Mouse (Mus musculus): ENCODE data around the gene Cfap45. TPM values are rescaled to one million over a fixed set of nuclear protein-coding genes. Genes with fewer than 3 reads are reported as not detected.

The Cfap45 gene
- polyA plus RNA-seq, 1 experiment from 2014 or later: 4.6 TPM

- Histone ChIP-seq H3K4me1 (replicated peaks; ENCODE audit: control insufficient read depth, insufficient read depth) (peaks cover 16% of the 10 kb centered on the region), H3K9me3 (ENCODE audit: control insufficient read depth, low read length) (no peaks in the 10 kb centered on the region), H3K27me3 (ENCODE audit: control insufficient read depth, insufficient read depth, low read length) (no peaks in the 10 kb centered on the region), H3K4me3 (ENCODE audit: low read depth, low read length) (peak overlapping the region; percentile 73), H3K4me2 (replicated peaks; ENCODE audit: low read depth) (peak overlapping the region; percentile 72), H3K36me3 (ENCODE audit: control insufficient read depth, insufficient read depth, low read length) (peaks cover 15% of the 10 kb centered on the region), H3K9ac (ENCODE audit: low read length) (peak overlapping the region; percentile 88), H3K27ac (replicated peaks) (peak overlapping the region; percentile 97)
- WGBS: 21% methylated on average over 11 of the region's 13 CpGs
- ATAC-seq (ENCODE audit: low FRiP score, low TSS enrichment) (no peak), DNase-seq (ENCODE audit: low spot score) (peak; percentile 51)
- no peak for TF ChIP-seq CTCF (IDR thresholded peaks at IDR 0.05; ENCODE audit: low read depth)
- no peak for TF ChIP-seq EP300 (optimal IDR thresholded peaks at IDR 0.05)
Measured at GRCm38 (mm10) chr1:172502145-172503110, 18.2 kb upstream of the Cfap45 start.

- peak; percentile 69 for DNase-seq (ENCODE audit: low spot score)
- peak overlapping the region; percentile 73; the same call in 1 of the 2 replicates for H3K4me3 ChIP-seq (ENCODE audit: low read depth, low read length)
- TF ChIP-seq EP300 (optimal IDR thresholded peaks at IDR 0.05) (no peak), CTCF (IDR thresholded peaks at IDR 0.05; ENCODE audit: low read depth) (no peak)
- peak overlapping the region; percentile 97 for H3K27ac ChIP-seq (replicated peaks)
- H3K9ac ChIP-seq (ENCODE audit: low read length): peak overlapping the region; percentile 88
- H3K4me1 ChIP-seq (replicated peaks; ENCODE audit: control insufficient read depth, insufficient read depth): peaks cover 16% of the 10 kb centered on the region
- H3K4me2 ChIP-seq (replicated peaks; ENCODE audit: low read depth): peak overlapping the region; percentile 72
- H3K36me3 ChIP-seq (ENCODE audit: control insufficient read depth, insufficient read depth, low read length): peaks cover 19% of the 10 kb centered on the region
- H3K27me3 ChIP-seq (ENCODE audit: control insufficient read depth, insufficient read depth, low read length): no peaks in the 10 kb centered on the region
- 10% methylated on average over 14 of the region's 14 CpGs for WGBS
- no peak for ATAC-seq (ENCODE audit: low FRiP score, low TSS enrichment)
- no peaks in the 10 kb centered on the region for H3K9me3 ChIP-seq (ENCODE audit: control insufficient read depth, low read length)
Measured at GRCm38 (mm10) chr1:172503111-172503997, 17.2 kb upstream of the Cfap45 start.

GRCm38 (mm10) chr1:172504756-172505155 is 15.8 kb upstream of the Cfap45 start:
- no peaks in the 10 kb centered on the region for H3K27me3 ChIP-seq (ENCODE audit: control insufficient read depth, insufficient read depth, low read length)
- 77% methylated on average over 8 of the region's 8 CpGs for WGBS
- no peaks in the 10 kb centered on the region for H3K9me3 ChIP-seq (ENCODE audit: control insufficient read depth, low read length)
- peaks cover 16% of the 10 kb centered on the region for H3K4me1 ChIP-seq (replicated peaks; ENCODE audit: control insufficient read depth, insufficient read depth)
- peaks cover 19% of the 10 kb centered on the region for H3K36me3 ChIP-seq (ENCODE audit: control insufficient read depth, insufficient read depth, low read length)
- DNase-seq (ENCODE audit: low spot score) (no peak), ATAC-seq (ENCODE audit: low FRiP score, low TSS enrichment) (no peak)
- no peak overlapping the region for H3K4me2 ChIP-seq (replicated peaks; ENCODE audit: low read depth)
- no peak overlapping the region for H3K4me3 ChIP-seq (ENCODE audit: low read depth, low read length)
- no peak overlapping the region for H3K27ac ChIP-seq (replicated peaks)
- TF ChIP-seq CTCF (IDR thresholded peaks at IDR 0.05; ENCODE audit: low read depth): no peak
- no peak for TF ChIP-seq EP300 (optimal IDR thresholded peaks at IDR 0.05)
- H3K9ac ChIP-seq (ENCODE audit: low read length): no peak overlapping the region

DNA sequence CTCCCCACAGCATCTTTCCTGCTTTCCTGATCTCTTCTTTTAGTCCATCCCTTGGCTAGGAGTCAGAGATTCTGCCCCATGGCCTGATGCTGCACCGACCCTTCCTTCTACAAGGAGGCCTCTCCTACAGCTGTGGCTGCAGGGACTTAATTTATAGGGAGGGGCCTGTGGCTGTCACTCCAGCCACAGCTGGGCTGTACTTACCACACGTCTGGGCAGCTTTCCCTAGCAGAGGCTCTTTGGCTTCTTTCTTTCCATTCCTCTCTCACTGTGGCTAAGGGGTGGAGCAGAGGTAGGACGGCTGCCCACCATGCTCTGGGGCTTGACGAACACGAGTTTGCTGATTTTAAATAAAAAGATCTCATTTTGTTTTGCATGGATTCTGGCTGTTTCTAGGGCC is 13.6 kb upstream of the Cfap45 start:
- DNase-seq (ENCODE audit: low spot score) (no peak), ATAC-seq (ENCODE audit: low FRiP score, low TSS enrichment) (no peak)
- Histone ChIP-seq H3K27ac (replicated peaks) (no peak overlapping the region), H3K4me2 (replicated peaks; ENCODE audit: low read depth) (no peak overlapping the region), H3K4me3 (ENCODE audit: low read depth, low read length) (no peak overlapping the region), H3K4me1 (replicated peaks; ENCODE audit: control insufficient read depth, insufficient read depth) (peaks cover 13% of the 10 kb centered on the region), H3K9me3 (ENCODE audit: control insufficient read depth, low read length) (no peaks in the 10 kb centered on the region), H3K36me3 (ENCODE audit: control insufficient read depth, insufficient read depth, low read length) (peaks cover 19% of the 10 kb centered on the region), H3K27me3 (ENCODE audit: control insufficient read depth, insufficient read depth, low read length) (no peaks in the 10 kb centered on the region), H3K9ac (ENCODE audit: low read length) (no peak overlapping the region)
- WGBS: 40% methylated on average over 5 of the region's 5 CpGs
- no peak for TF ChIP-seq EP300 (optimal IDR thresholded peaks at IDR 0.05)
- TF ChIP-seq CTCF (IDR thresholded peaks at IDR 0.05; ENCODE audit: low read depth): no peak

DNA sequence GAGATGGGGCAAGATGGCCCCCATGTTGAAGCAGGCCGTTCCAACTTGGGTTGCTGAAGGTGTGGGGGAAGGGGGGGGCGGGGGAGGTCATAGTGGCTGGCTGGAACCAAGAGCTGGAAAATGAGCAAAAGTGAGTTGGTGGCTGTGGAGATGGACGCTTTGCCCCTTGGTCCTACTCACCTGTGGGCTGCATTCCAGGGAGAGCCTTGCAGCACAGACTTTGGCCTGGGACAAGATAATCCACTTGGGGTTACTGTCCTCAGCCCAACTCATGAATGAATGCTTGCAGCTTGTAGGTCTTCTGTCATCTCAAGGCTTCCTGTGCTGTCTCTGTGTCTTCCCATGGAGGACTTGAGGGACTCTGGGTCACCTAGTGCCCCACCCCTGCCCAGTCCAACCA is 12.9 kb upstream of the Cfap45 start:
- no peaks in the 10 kb centered on the region for H3K27me3 ChIP-seq (ENCODE audit: control insufficient read depth, insufficient read depth, low read length)
- peak overlapping the region; percentile 19; the same call in 1 of the 2 replicates for H3K27ac ChIP-seq (replicated peaks)
- H3K4me1 ChIP-seq (replicated peaks; ENCODE audit: control insufficient read depth, insufficient read depth): peaks cover 6% of the 10 kb centered on the region
- H3K4me2 ChIP-seq (replicated peaks; ENCODE audit: low read depth): no peak overlapping the region
- no peak overlapping the region for H3K9ac ChIP-seq (ENCODE audit: low read length)
- 91% methylated on average over 3 of the region's 3 CpGs for WGBS
- H3K36me3 ChIP-seq (ENCODE audit: control insufficient read depth, insufficient read depth, low read length): peaks cover 19% of the 10 kb centered on the region
- TF ChIP-seq CTCF (IDR thresholded peaks at IDR 0.05; ENCODE audit: low read depth): no peak
- no peak for ATAC-seq (ENCODE audit: low FRiP score, low TSS enrichment)
- H3K4me3 ChIP-seq (ENCODE audit: low read depth, low read length): no peak overlapping the region
- H3K9me3 ChIP-seq (ENCODE audit: control insufficient read depth, low read length): no peaks in the 10 kb centered on the region
- DNase-seq (ENCODE audit: low spot score): no peak

Data from stomach, postnatal 0 days (tissue).